Mouse (Mus musculus): ENCODE data around the gene Ngly1. TPM values are rescaled to one million over a fixed set of nuclear protein-coding genes. Genes with fewer than 3 reads are reported as not detected.

The Ngly1 gene
- polyA plus RNA-seq, 1 experiment from 2014 or later, result 46.0 TPM

DNA sequence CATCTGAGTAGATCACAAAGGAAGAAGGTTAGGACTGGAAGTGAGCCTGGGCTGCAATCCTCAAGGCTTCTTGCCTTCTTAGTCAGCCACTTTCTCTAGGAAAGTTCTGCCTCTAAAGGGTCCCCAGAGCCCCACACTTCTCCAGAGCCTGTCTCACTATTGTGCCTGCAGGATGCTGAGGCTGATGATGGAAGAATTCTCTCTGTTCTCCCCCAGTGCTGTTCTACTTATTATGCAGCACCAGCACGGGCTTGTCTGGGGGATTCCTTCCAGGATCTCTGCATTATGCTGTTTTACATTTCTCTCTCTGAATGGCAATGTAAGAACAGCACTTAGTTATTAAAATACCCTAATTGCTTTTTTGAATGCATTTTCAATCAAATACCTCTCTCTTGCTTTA lies 15.6 kb upstream of the Ngly1 start:
- no peaks in the 10 kb centered on the region for H3K36me3 ChIP-seq (ENCODE audit: control insufficient read depth, insufficient read depth, low read length)
- 44% methylated on average over 1 of the region's 1 CpGs for WGBS
- H3K27ac ChIP-seq (ENCODE audit: low read length), result no peak overlapping the region
- H3K4me2 ChIP-seq (replicated peaks; ENCODE audit: low read depth, low read length), result no peak overlapping the region
- ATAC-seq (ENCODE audit: insufficient number of reproducible peaks, insufficient read depth, low FRiP score, low read depth), result no peak
- H3K9me3 ChIP-seq (ENCODE audit: control insufficient read depth, low read depth, low read length), result no peaks in the 10 kb centered on the region
- no peaks in the 10 kb centered on the region for H3K27me3 ChIP-seq (ENCODE audit: control insufficient read depth, insufficient read depth, low read length)
- H3K4me1 ChIP-seq (ENCODE audit: control insufficient read depth, insufficient read depth, low read length), result no peaks in the 10 kb centered on the region
- H3K4me3 ChIP-seq (ENCODE audit: low read depth, low read length), result no peak overlapping the region
- no peak overlapping the region for H3K9ac ChIP-seq (replicated peaks; ENCODE audit: low read depth, low read length)

DNA sequence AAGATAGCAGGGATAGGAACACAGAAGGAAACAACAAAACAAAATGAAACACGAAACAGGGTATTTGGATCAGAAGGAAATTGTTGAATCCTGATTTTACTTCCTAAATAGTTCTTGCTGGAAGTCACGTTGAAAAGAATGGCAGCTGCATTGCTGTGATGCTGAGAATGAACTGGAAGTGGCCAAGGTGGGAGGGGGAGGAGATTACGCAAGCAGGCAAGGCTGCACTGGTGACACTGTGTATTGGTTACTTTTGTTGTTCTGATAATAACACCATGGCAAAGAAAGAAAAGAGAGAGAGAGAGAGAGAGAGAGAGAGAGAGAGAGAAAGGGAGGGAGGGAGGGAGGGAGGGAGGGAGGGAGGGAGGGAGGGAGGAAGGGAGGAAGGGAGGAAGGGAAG lies 12.6 kb upstream of the Ngly1 start:
- H3K27ac ChIP-seq (ENCODE audit: low read length), result no peak overlapping the region
- H3K36me3 ChIP-seq (ENCODE audit: control insufficient read depth, insufficient read depth, low read length), result no peaks in the 10 kb centered on the region
- H3K9me3 ChIP-seq (ENCODE audit: control insufficient read depth, low read depth, low read length), result no peaks in the 10 kb centered on the region
- no peaks in the 10 kb centered on the region for H3K27me3 ChIP-seq (ENCODE audit: control insufficient read depth, insufficient read depth, low read length)
- no peak overlapping the region for H3K4me3 ChIP-seq (ENCODE audit: low read depth, low read length)
- ATAC-seq (ENCODE audit: insufficient number of reproducible peaks, insufficient read depth, low FRiP score, low read depth), result no peak
- WGBS, result 69% methylated on average over 3 of the region's 3 CpGs
- H3K4me2 ChIP-seq (replicated peaks; ENCODE audit: low read depth, low read length), result no peak overlapping the region
- no peak overlapping the region for H3K9ac ChIP-seq (replicated peaks; ENCODE audit: low read depth, low read length)
- no peaks in the 10 kb centered on the region for H3K4me1 ChIP-seq (ENCODE audit: control insufficient read depth, insufficient read depth, low read length)

DNA sequence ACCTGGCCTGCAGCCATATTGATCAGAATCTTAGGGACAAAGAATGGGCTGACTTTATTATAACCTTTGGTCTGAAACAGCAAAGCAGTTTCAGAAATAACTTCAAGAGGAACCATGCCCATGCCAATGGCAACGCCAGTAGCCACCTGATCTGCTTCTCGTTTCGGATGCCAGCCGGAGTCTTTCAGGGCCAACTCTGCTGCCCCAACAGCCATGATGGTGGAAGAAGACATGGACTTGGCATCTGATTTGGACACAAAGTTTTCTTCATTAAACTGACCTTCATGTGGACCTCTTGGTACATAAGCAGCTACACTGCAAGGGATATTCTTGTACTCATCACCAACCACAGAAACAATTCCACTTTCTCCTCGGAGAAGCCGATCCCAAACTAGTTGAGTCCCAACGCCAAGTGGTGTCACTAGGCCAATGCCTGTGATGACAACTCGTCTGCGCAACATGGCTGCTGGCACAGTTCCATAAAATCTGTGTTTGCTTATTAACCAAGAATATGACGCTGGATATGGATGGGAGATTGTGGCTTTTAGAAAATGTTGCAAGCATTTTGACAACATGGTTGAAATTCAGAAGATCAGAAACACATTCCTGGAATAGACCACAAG lies 6.8 kb upstream of the Ngly1 start:
- Histone ChIP-seq H3K27me3 (ENCODE audit: control insufficient read depth, insufficient read depth, low read length) (no peaks in the 10 kb centered on the region), H3K36me3 (ENCODE audit: control insufficient read depth, insufficient read depth, low read length) (no peaks in the 10 kb centered on the region), H3K9ac (replicated peaks; ENCODE audit: low read depth, low read length) (peak overlapping the region; percentile 45; the same call in 1 of the 2 replicates), H3K4me1 (ENCODE audit: control insufficient read depth, insufficient read depth, low read length) (no peaks in the 10 kb centered on the region), H3K4me2 (replicated peaks; ENCODE audit: low read depth, low read length) (peak overlapping the region; percentile 38), H3K9me3 (ENCODE audit: control insufficient read depth, low read depth, low read length) (no peaks in the 10 kb centered on the region), H3K4me3 (ENCODE audit: low read depth, low read length) (peak overlapping the region; percentile 45; the same call in 1 of the 2 replicates), H3K27ac (ENCODE audit: low read length) (0 out of 2 replicates have a peak overlapping the region, but pooled peaks have one; percentile 73)
- 97% methylated on average over 10 of the region's 10 CpGs for WGBS
- no peak for ATAC-seq (ENCODE audit: insufficient number of reproducible peaks, insufficient read depth, low FRiP score, low read depth)

DNA sequence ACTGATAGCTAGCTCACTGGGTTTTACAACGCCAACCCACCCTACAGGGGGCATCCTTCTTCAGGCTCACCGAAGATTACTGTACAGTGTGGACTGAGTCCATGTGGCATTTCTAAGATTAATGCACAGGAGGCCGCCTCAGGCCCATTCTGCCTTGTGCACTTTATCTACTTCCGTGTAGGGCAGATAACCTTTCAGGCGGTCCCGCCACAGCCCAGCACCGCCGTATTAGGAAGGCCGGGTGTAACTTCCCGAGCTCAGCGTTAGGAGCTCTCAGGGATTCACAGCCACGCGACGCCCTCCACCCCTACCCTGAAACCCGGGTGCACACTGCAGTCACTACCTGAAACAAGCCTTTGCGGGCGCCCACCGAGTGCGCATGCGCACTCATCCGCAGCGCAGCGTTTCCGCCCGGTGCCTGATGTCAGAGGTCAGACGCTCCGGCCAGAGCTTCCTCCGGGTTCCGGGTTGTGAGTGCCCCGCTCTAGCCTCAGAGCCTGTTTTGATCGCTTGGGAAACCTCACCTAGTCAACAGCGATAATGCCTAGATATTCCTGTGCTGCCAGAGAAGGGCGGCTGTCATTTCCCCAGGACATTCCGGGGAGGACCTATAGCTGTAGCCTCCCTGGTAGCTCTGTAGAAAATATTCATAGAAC lies 6.0 kb upstream of the Ngly1 start:
- peak overlapping the region; percentile 45 for H3K9ac ChIP-seq (replicated peaks; ENCODE audit: low read depth, low read length)
- ATAC-seq (ENCODE audit: insufficient number of reproducible peaks, insufficient read depth, low FRiP score, low read depth), result peak; percentile 88
- peak overlapping the region; percentile 38 for H3K4me2 ChIP-seq (replicated peaks; ENCODE audit: low read depth, low read length)
- H3K4me3 ChIP-seq (ENCODE audit: low read depth, low read length), result peak overlapping the region; percentile 45
- peak overlapping the region; percentile 73; the same call in 1 of the 2 replicates for H3K27ac ChIP-seq (ENCODE audit: low read length)
- H3K9me3 ChIP-seq (ENCODE audit: control insufficient read depth, low read depth, low read length), result no peaks in the 10 kb centered on the region
- H3K36me3 ChIP-seq (ENCODE audit: control insufficient read depth, insufficient read depth, low read length), result no peaks in the 10 kb centered on the region
- no peaks in the 10 kb centered on the region for H3K27me3 ChIP-seq (ENCODE audit: control insufficient read depth, insufficient read depth, low read length)
- WGBS, result 3% methylated on average over 34 of the region's 34 CpGs
- no peaks in the 10 kb centered on the region for H3K4me1 ChIP-seq (ENCODE audit: control insufficient read depth, insufficient read depth, low read length)

DNA sequence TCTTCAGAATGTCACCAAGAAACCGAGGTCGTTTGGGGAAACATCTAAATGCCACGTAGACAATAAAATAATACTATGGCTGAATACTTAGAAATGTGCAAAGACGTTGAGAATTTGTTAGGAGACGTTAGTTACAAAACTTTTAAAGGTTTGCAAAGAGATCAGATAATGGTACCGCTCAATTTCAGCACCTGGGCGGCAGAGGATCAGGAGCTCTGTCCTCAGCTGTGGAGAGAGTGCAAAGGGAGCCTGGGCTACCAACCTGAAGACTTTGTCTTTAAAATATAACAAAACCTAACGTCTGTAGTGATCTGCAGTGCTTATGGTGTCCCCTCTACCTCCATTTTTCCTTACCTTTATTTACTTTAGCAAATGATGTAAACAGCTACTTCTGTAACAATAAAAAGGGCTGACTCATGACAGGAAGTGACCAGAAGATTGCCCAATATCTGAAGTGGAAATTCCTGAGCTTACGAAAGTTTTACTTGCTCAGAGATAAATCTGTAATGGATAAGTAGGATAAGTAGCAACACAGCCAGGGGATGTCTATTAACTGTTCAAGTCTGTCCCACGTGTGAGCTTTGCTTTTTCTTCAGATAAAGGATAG lies 5.4 kb upstream of the Ngly1 start:
- Histone ChIP-seq H3K4me3 (ENCODE audit: low read depth, low read length) (peak overlapping the region; percentile 45), H3K9ac (replicated peaks; ENCODE audit: low read depth, low read length) (peak overlapping the region; percentile 45; the same call in 1 of the 2 replicates), H3K4me2 (replicated peaks; ENCODE audit: low read depth, low read length) (peak overlapping the region; percentile 38), H3K4me1 (ENCODE audit: control insufficient read depth, insufficient read depth, low read length) (no peaks in the 10 kb centered on the region), H3K36me3 (ENCODE audit: control insufficient read depth, insufficient read depth, low read length) (no peaks in the 10 kb centered on the region), H3K27me3 (ENCODE audit: control insufficient read depth, insufficient read depth, low read length) (no peaks in the 10 kb centered on the region), H3K27ac (ENCODE audit: low read length) (peak overlapping the region; percentile 73; the same call in 1 of the 2 replicates), H3K9me3 (ENCODE audit: control insufficient read depth, low read depth, low read length) (no peaks in the 10 kb centered on the region)
- 10% methylated on average over 10 of the region's 10 CpGs for WGBS
- no peak for ATAC-seq (ENCODE audit: insufficient number of reproducible peaks, insufficient read depth, low FRiP score, low read depth)

DNA sequence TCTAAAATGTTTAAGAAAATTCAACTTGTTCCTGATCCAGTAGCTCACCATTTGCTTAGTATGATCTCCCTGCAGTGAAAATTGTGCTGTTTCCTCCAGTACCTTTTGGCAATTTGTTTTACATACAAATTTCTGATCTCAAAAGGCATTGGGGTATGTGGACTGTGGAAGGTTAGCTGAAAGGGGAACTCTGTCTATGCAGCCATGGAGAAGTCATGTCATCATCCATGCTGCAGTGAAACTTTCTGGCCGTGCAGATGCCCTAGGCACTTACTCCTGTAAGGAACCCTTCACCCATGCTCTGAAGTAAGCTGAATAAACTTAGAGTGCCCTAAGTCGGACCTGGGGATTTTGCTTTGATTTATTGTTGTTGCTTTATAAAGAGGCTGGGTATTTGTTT lies 4.7 kb upstream of the Ngly1 start:
- Histone ChIP-seq H3K27ac (ENCODE audit: low read length) (peak overlapping the region; percentile 27; the same call in 1 of the 2 replicates), H3K27me3 (ENCODE audit: control insufficient read depth, insufficient read depth, low read length) (no peaks in the 10 kb centered on the region), H3K4me1 (ENCODE audit: control insufficient read depth, insufficient read depth, low read length) (no peaks in the 10 kb centered on the region), H3K36me3 (ENCODE audit: control insufficient read depth, insufficient read depth, low read length) (no peaks in the 10 kb centered on the region), H3K4me3 (ENCODE audit: low read depth, low read length) (no peak overlapping the region), H3K4me2 (replicated peaks; ENCODE audit: low read depth, low read length) (no peak overlapping the region), H3K9ac (replicated peaks; ENCODE audit: low read depth, low read length) (no peak overlapping the region), H3K9me3 (ENCODE audit: control insufficient read depth, low read depth, low read length) (no peaks in the 10 kb centered on the region)
- no peak for ATAC-seq (ENCODE audit: insufficient number of reproducible peaks, insufficient read depth, low FRiP score, low read depth)
- 56% methylated on average over 2 of the region's 2 CpGs for WGBS

DNA sequence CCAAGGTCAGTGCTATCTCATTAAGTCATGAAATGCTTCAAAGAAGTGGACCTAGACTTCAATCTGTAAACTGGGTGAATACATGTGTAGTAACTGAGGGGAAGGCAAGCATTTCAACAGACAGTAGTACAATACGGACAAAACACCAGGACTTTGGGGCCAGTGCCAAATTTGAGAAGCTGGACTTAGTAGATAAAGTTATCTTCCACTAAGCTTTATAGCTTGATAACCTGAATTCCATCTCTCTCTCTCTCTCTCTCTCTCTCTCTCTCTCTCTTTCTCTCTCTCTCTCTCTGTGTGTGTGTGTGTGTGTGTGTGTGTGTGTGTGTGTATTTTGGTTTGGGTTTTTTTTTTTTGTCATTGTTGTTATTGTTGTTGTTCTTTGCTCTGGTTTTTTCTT lies 4.0 kb upstream of the Ngly1 start:
- Histone ChIP-seq H3K4me3 (ENCODE audit: low read depth, low read length) (no peak overlapping the region), H3K36me3 (ENCODE audit: control insufficient read depth, insufficient read depth, low read length) (no peaks in the 10 kb centered on the region), H3K27me3 (ENCODE audit: control insufficient read depth, insufficient read depth, low read length) (no peaks in the 10 kb centered on the region), H3K9ac (replicated peaks; ENCODE audit: low read depth, low read length) (no peak overlapping the region), H3K4me1 (ENCODE audit: control insufficient read depth, insufficient read depth, low read length) (no peaks in the 10 kb centered on the region; the same call in 1 of the 2 replicates), H3K4me2 (replicated peaks; ENCODE audit: low read depth, low read length) (no peak overlapping the region), H3K9me3 (ENCODE audit: control insufficient read depth, low read depth, low read length) (no peaks in the 10 kb centered on the region), H3K27ac (ENCODE audit: low read length) (no peak overlapping the region)
- ATAC-seq (ENCODE audit: insufficient number of reproducible peaks, insufficient read depth, low FRiP score, low read depth), result no peak
- 50% methylated on average over 1 of the region's 1 CpGs for WGBS

DNA sequence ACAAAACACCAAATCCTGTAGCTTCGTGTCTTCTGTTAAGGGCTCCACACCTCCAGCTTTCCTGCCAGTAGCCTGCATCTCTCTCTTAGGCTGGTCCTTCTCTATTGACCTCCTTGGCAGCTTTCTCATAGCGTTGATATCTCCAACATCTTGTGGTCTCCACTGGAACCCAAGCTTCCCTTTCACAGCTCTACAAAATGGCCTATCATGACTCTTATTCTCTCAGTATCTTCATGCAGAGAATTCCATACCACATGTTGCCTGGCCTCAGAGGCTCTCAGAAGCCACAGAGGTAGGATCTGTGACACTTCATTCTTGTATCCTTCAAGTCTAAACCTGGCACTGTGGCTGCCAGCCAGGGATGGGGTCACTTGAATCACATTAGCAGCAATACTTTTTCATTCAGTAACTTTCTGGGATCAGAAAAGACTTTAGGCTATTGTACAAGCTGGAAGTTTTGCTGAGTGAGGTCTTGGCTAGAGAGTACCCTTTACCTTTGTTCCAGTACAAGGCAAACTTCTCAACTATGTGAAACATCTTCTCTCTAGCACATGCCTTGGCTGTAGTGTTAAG lies 2.7 kb upstream of the Ngly1 start:
- Histone ChIP-seq H3K27me3 (ENCODE audit: control insufficient read depth, insufficient read depth, low read length) (no peaks in the 10 kb centered on the region), H3K9ac (replicated peaks; ENCODE audit: low read depth, low read length) (no peak overlapping the region), H3K4me2 (replicated peaks; ENCODE audit: low read depth, low read length) (no peak overlapping the region), H3K27ac (ENCODE audit: low read length) (no peak overlapping the region), H3K36me3 (ENCODE audit: control insufficient read depth, insufficient read depth, low read length) (no peaks in the 10 kb centered on the region), H3K4me3 (ENCODE audit: low read depth, low read length) (no peak overlapping the region), H3K4me1 (ENCODE audit: control insufficient read depth, insufficient read depth, low read length) (peaks cover 3% of the 10 kb centered on the region; the same call in 1 of the 2 replicates), H3K9me3 (ENCODE audit: control insufficient read depth, low read depth, low read length) (no peaks in the 10 kb centered on the region)
- WGBS, result 98% methylated on average over 2 of the region's 2 CpGs
- ATAC-seq (ENCODE audit: insufficient number of reproducible peaks, insufficient read depth, low FRiP score, low read depth), result no peak
